ENCODE assay signal across 17 mouse cellular contexts in the genomic region with DNA sequence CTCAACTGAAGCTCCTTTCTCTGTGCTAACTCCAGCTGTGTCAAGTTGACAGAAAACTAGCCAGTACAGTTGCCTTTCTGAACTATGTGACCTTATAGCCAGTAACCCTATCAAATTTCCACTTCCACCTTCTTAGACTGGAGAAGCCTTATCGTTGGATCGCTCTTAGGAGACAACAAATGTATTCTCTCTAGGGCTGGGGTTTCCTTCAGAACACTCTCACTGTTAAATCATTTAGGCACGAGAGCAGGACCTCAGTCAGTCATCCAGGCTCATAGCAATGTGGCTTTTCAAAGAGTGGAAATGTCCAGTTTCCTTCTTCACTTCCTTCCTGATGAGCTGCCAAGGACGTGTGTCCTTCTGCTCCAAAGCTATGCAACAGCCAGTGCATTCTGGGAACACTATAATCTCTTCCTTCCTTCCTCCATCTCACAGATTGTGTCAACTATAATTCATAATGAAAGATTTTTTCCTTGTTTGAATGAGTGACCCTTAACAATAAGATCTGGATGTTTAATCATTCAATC.
DNase-seq lines count a peak whose midpoint lies in the region; ATAC-seq and TF ChIP-seq lines count a peak whose summit lies in the region.
"Had no signal": no experiment of that assay in that cellular context is flagged by ENCODE, and none has a peak within 500 bp of the region (broad histone marks: within the 10 kb centered on the region; RNA-seq: fewer than 3 reads in every experiment).

No protein-coding gene starts in this region.

- WGBS in kidney, adult 2 months, result 47% methylated on average over 4 of the region's 4 CpGs
- WGBS in forebrain, embryonic 11.5 days, result 87% methylated on average over 4 of the region's 4 CpGs

- H3K27ac ChIP-seq in gastrocnemius, adult 2 months, result peak overlapping the region; percentile 43; the same call in 1 of the 2 replicates
- peak overlapping the region; percentile 45; the same call in 1 of the 2 replicates for H3K27ac ChIP-seq in kidney, adult 2 months (ENCODE audit: insufficient read depth, low read depth, low read length)
- peak overlapping the region; percentile 78 for H3K27ac ChIP-seq in brown adipose tissue, adult 24 weeks (replicated peaks; ENCODE audit: low read depth, low read length)
- H3K27ac ChIP-seq in forebrain, embryonic 11.5 days (ENCODE audit: low read depth, low read length), result no peak overlapping the region
- H3K27ac ChIP-seq: forebrain, embryonic 12.5 days; hindbrain, embryonic 15.5 days; limb, embryonic 13.5 days; liver, embryonic 15.5 days had no signal

- no peak overlapping the region for H3K4me3 ChIP-seq in gastrocnemius, adult 2 months
- no peak overlapping the region for H3K4me3 ChIP-seq in kidney, adult 2 months (ENCODE audit: insufficient read depth, low read depth, low read length)
- H3K4me3 ChIP-seq in brown adipose tissue, adult 24 weeks (ENCODE audit: insufficient read depth, low read depth, low read length), result no peak overlapping the region
- H3K4me3 ChIP-seq in forebrain, embryonic 11.5 days (ENCODE audit: low read depth, low read length), result no peak overlapping the region
- H3K4me3 ChIP-seq: forebrain, embryonic 12.5 days; hindbrain, embryonic 15.5 days; limb, embryonic 13.5 days; liver, embryonic 15.5 days had no signal

- no peaks in the 10 kb centered on the region for H3K36me3 ChIP-seq in kidney, adult 2 months (ENCODE audit: control insufficient read depth, insufficient read depth, low read length)
- H3K36me3 ChIP-seq in forebrain, embryonic 11.5 days (ENCODE audit: control insufficient read depth, insufficient read depth, low read length), result no peaks in the 10 kb centered on the region
- H3K36me3 ChIP-seq: forebrain, embryonic 12.5 days; hindbrain, embryonic 15.5 days; limb, embryonic 13.5 days; liver, embryonic 15.5 days had no signal

- no peak for DNase-seq in gastrocnemius, adult 2 months
- DNase-seq in gastrocnemius, postnatal 25 days, result no peak
- DNase-seq in kidney, adult 2 months, result peak; percentile 72
- DNase-seq in kidney, adult 18-20 months, result no peak
- peak; percentile 31 for DNase-seq in lung, postnatal 10 days
- DNase-seq in forebrain, embryonic 11.5 days (ENCODE audit: low spot score), result no peak
- no peak for DNase-seq in left cerebral cortex, adult 11 months (ENCODE audit: low spot score)
- DNase-seq: cerebellum, postnatal 10 days; gastrocnemius, postnatal 36 days; layer of hippocampus, adult 9-11 months; thymus, postnatal 25 days had no signal

- H3K4me2 ChIP-seq in forebrain, embryonic 11.5 days (ENCODE audit: low read depth, low read length, severe bottlenecking), result no peak overlapping the region
- H3K4me2 ChIP-seq: forebrain, embryonic 12.5 days; hindbrain, embryonic 15.5 days; limb, embryonic 13.5 days; liver, embryonic 15.5 days had no signal

- no peak overlapping the region for H3K9ac ChIP-seq in forebrain, embryonic 11.5 days (ENCODE audit: low read length)
- H3K9ac ChIP-seq: forebrain, embryonic 12.5 days; hindbrain, embryonic 15.5 days; limb, embryonic 13.5 days; liver, embryonic 15.5 days had no signal

- no peak for TF ChIP-seq CTCF in gastrocnemius, adult 2 months (IDR thresholded peaks at IDR 0.05)
- TF ChIP-seq CTCF in kidney, adult 2 months (conservative IDR thresholded peaks at IDR 0.05; ENCODE audit: insufficient read depth, insufficient read length, low read depth, low read length), result no peak

- ATAC-seq in forebrain, embryonic 11.5 days (replicated peaks; ENCODE audit: low FRiP score), result no peak
- ATAC-seq: intestine, embryonic 16.5 days had no signal

- no peaks in the 10 kb centered on the region for H3K9me3 ChIP-seq in forebrain, embryonic 11.5 days (ENCODE audit: control insufficient read depth, low read length)
- H3K9me3 ChIP-seq: forebrain, embryonic 12.5 days; hindbrain, embryonic 15.5 days; limb, embryonic 13.5 days; liver, embryonic 15.5 days had no signal

- no peaks in the 10 kb centered on the region for H3K27me3 ChIP-seq in kidney, adult 2 months (replicated peaks; ENCODE audit: control insufficient read depth, insufficient read depth, low read length)
- no peaks in the 10 kb centered on the region for H3K27me3 ChIP-seq in forebrain, embryonic 11.5 days (ENCODE audit: control insufficient read depth, insufficient read depth, low read length)
- H3K27me3 ChIP-seq: forebrain, embryonic 12.5 days; hindbrain, embryonic 15.5 days; limb, embryonic 13.5 days; liver, embryonic 15.5 days had no signal

- no peak for TF ChIP-seq POLR2A in kidney, adult 2 months (IDR thresholded peaks at IDR 0.05; ENCODE audit: low read depth, low read length)

- H3K4me1 ChIP-seq in kidney, adult 2 months (ENCODE audit: control insufficient read depth, insufficient read depth, low read length), result peaks cover 7% of the 10 kb centered on the region; the same call in 1 of the 2 replicates
- 0 out of 2 replicates have a peak, but pooled peaks cover 2% of the 10 kb centered on the region for H3K4me1 ChIP-seq in brown adipose tissue, adult 24 weeks (ENCODE audit: control insufficient read depth, insufficient read depth, insufficient read length, low read length)
- H3K4me1 ChIP-seq in forebrain, embryonic 11.5 days (replicated peaks; ENCODE audit: control insufficient read depth, insufficient read depth, low read length), result no peaks in the 10 kb centered on the region
- H3K4me1 ChIP-seq: forebrain, embryonic 12.5 days; hindbrain, embryonic 15.5 days; limb, embryonic 13.5 days; liver, embryonic 15.5 days had no signal

- intact Hi-C loops in gastrocnemius, adult 2 months (cut with DNase I), result no loop called here

Comparison
In these comparisons a context has a peak if more than half of its experiments do, and no peak if none do; other contexts are left out.
1. DNase-seq: peak in kidney, adult 2 months (single experiment) and lung, postnatal 10 days (single experiment); none in gastrocnemius, adult 2 months (single experiment), gastrocnemius, postnatal 25 days (single experiment), kidney, adult 18-20 months (single experiment), forebrain, embryonic 11.5 days (single experiment) and left cerebral cortex, adult 11 months (single experiment).